Mouse (Mus musculus) neutrophil, adult 5-6 weeks (primary cell): ENCODE data around the gene Fuca2. TPM values are rescaled to one million over a fixed set of nuclear protein-coding genes. Genes with fewer than 3 reads are reported as not detected.
"Not testable (repeated sequence)": the region's sequence is repeated elsewhere in the genome, so short reads cannot be mapped to it uniquely, and the experiment has no call there.

Experiments used
- ATAC-seq: fragments of 151-379, 151-347 bp; 2 replicates; pipeline ENCODE4 v1.8.0; 2017; ENCODE audit warnings: mild to moderate bottlenecking, moderate TSS enrichment; ENCODE audit not compliant: insufficient number of reproducible peaks, poor library complexity, low FRiP score, severe bottlenecking; ENCODE audit errors: extremely low read depth
- total RNA-seq: library from RNA; stranded (forward); fragments of 200-1000 nt; gene quantifications from 2 replicates; pipeline ENCODE4 v1.2.3, GENCODE M21; 2017

Fuca2 gene
- 60.3 and 63.1 TPM in 2 replicates for total RNA-seq

DNA sequence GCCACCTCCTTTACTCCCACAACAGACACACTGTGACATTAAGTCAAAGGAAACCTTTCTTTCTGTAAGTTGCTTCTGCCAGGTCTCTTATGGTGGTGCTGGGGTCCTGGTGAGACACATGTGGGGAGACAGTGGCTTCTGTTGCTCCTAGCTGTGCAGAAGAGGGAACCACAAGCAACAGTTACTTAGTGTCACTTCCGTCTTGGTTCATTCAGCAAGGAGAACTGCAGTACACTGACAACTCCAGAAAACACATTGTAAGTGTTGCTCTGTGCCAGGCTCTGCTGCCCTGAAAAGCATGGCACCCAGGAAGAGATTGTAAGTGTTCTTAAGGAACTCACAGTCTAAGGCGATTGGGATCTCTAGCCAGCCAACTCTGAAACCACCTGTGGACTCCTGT lies at the start of gene Fuca2:
TSS of gene Fuca2 (plus strand) at position 210 of the 400 bp plus-strand sequence.
- ATAC-seq = peak; percentile 40; the same call in 1 of the 2 replicates

DNA sequence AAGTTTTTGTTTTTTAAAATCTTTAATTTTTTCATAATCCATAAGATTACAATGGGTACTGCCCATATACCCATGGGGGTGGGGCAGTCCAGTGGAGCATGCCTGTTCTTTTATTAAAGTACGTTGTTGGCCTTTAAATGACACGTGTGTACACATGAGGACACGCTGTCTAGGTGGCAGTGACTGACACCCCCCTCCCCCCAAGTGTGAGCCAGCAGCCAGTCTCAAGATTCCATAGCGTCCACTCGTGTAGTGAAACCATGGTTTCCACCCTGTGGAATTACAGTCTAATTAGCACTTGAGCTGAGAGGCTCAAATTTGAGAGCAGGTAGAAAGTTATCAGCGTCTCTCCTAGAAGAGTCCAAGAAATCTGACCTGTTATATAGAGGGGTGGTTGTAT lies 47.7 kb upstream of the Fuca2 start:
- no peak for ATAC-seq

DNA sequence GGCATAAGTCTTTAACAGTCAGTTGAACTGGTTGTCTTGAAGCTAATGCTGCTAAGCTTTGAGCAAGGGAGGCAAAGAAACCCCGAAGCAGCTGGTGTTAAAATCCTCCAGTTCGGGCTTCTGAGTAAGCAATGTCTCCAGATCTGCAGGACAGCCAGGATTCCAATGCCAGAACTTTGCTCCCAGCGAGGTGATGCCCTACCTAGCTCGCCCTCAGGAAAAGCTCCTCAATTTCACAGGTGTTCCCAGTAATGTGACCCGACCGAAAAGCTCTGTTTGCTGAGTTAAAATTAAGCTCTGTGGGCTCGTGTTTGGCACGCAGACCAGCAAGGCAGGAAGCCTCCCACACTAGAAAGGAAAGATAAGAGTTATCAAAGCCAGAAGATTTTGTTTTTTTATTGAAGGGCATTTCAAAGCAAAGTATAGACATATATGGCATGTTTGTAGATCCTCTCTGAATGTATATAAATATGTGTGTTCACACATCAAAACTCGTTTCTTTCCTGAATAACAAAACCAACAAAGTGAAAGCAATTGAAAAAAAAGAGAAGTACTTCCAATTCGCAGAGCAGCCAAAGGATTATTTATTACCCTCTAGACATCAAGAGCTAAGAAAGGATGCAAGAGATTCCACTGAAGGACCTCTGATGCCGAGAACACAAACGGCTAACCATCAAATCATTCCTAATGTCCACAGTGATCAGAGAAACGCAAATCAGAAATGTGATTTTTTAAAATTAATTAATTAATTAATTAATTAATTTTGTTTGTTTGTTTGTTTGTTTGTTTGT lies 45.9 kb upstream of the Fuca2 start:
- ATAC-seq = no peak

DNA sequence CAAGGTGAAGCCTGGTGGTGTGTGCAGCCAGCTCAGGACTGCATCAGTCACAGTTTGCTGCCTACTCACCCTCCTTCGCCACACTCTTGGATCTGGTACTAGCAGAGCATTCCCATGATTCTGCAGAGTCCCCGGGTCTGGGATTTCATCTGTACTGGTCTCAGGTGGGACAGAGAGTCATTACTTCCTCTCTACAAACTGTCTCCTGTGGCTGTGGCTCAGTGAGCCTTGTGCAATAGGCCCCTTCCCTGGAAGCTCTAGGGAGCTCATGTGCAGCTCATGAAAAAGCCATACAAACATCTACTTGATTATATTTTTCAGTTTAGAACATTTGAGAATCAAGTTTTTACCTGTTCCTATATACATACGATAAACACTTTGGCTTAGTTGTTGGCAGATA lies 35.0 kb upstream of the Fuca2 start:
- not testable (repeated sequence) for ATAC-seq

GRCm38 (mm10) chr10:13466925-13467324 lies 32.4 kb upstream of the Fuca2 start:
- ATAC-seq = no peak

- not testable (repeated sequence) for ATAC-seq
Observed at GRCm38 (mm10) chr10:13468025-13468529, 31.3 kb upstream of the Fuca2 start.

- ATAC-seq = peak; percentile 49
Observed at GRCm38 (mm10) chr10:13470236-13470635, 29.1 kb upstream of the Fuca2 start.

GRCm38 (mm10) chr10:13473287-13473832 lies 26.0 kb upstream of the Fuca2 start:
- no peak for ATAC-seq

GRCm38 (mm10) chr10:13473833-13474567 lies 25.3 kb upstream of the Fuca2 start, which contains the start of gene Phactr2:
Phactr2 (minus strand) TSS chr10:13474412.
- ATAC-seq = peak; percentile 51

GRCm38 (mm10) chr10:13474568-13474955 lies 24.8 kb upstream of the Fuca2 start:
- ATAC-seq = no peak

- no peak for ATAC-seq
Observed at GRCm38 (mm10) chr10:13475121-13475520, 24.2 kb upstream of the Fuca2 start.

- ATAC-seq = no peak
Observed at GRCm38 (mm10) chr10:13479341-13479740, 20.0 kb upstream of the Fuca2 start.

- ATAC-seq = no peak
Observed at GRCm38 (mm10) chr10:13485958-13486357, 13.4 kb upstream of the Fuca2 start.

DNA sequence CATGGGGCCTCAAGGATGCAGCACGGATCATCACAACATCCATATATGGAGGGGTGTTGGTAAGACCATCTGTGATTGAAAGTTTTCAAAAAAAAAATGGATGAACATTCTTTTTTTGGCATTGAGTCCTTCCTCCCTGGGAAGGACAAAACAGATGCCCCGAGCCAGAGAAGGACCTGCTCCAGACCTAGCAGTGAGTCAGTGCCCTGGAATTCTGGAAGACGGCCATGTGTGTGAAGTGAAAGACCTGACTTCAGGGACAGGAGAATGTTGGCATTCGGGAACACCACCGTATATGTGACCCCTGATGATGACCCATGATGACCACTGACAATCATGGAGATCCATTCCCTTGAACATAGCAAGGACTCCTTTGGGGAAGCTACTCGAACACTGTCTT lies 9.7 kb upstream of the Fuca2 start:
- no peak for ATAC-seq

- ATAC-seq = no peak
Observed at GRCm38 (mm10) chr10:13493978-13494686, 5.2 kb upstream of the Fuca2 start.

DNA sequence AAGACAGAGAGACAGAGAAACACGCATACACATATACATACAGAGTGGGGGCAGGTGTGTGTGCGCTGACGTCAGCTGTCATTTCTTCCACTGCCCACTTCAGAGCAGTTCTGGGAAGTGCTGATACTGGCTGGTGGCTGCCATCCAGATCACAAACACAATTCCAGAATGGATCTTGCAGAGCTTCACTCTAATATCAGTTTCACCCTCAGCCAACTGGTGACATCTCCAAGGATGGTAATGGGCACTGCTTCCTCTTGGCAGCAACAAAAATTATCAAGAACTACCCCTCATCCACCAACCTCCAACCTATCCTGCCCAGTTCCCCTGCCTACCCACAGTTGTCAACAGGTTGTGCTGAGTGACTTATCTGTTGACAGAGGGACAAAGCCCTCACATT lies 3.0 kb upstream of the Fuca2 start:
- ATAC-seq = no peak

GRCm38 (mm10) chr10:13500473-13500872 lies 1.1 kb downstream of the Fuca2 start:
- ATAC-seq = peak; percentile 24; the same call in 1 of the 2 replicates

DNA sequence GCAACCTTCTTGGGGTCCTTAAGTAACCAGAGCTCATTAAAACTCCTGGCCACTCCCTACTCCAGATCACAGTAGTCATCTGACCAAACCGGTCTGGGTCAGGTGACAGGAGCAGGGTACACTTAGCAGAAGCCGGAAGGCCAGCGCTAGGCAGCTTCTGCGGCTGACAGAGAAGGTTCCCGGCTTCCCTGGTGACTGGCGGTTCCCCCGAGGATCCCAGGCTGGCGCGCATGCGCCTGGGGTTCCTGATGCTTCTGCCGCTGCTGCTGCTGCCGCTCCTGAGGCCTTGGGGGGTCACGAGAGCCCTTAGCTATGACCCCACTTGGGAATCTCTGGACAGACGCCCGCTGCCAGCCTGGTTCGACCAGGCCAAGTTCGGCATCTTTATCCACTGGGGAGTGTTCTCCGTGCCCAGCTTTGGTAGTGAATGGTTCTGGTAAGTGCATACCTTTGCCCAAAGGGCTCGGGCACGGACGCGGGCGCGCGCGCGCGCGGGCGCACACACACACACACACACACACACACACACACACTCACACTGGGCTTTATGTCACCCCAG lies 1.7 kb downstream of the Fuca2 start:
- peak; percentile 89 for ATAC-seq

DNA sequence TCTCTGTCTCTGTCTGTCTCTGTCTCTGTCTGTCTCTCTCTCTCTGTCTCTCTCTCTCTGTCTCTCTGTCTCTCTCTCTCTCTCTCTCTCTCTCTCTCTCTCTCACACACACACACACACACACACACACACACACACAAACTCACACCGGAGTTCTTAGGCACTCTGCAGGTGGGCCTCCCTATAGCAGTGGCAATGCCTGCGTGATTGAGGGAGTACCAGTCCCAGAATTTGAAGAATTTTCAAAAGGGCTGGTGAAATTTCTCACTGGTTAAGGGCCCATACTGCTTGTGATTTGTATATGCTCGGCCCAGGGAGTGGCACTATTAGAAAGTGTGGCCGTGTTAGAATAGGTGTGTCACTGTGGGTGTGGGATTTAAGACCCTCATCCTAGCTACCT lies 2.2 kb downstream of the Fuca2 start:
- not testable (repeated sequence) for ATAC-seq
